Mouse (Mus musculus) heart, adult 8-10 months (tissue): Measurements from ENCODE around the gene Srd5a1. TPM values are rescaled to one million over a fixed set of nuclear protein-coding genes. Genes with fewer than 3 reads are reported as not detected.
"Not testable (repeated sequence)": the region's sequence is repeated elsewhere in the genome, so short reads cannot be mapped to it uniquely, and the experiment has no call there.

ENCODE experiments used
- DNase-seq: peaks from one replicate; pipeline ENCODE4 v3.0.0; 2022; ENCODE audit warnings: low spot score
- total RNA-seq, 4 experiments: library from RNA; stranded (reverse); gene quantifications; 2 replicates each; pipeline ENCODE4 v1.2.4; 2022

Gene Srd5a1
- total RNA-seq, 4 experiments from 2014 or later = 0.38 to 1.8 (median 0.71) TPM

DNA sequence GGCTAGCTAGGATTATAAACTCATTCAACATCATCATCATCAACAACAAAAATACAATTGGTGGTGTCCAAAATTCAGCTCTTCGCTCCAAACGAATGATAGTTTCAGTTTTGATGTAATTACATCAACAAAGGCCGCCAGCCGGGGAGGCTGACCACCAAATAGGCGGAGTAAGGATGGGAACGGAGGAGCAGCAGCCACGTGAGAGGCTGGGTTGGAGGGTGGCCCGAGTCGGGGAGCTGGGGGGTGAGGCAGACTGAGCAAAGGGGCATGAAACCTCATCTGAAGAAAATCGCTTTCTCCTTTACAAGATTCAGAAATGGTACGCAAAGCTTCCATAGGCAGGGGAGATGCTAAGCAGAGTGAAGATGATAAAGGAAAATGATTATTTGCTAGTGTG is 34.6 kb downstream of the Srd5a1 start:
- DNase-seq = no peak

DNA sequence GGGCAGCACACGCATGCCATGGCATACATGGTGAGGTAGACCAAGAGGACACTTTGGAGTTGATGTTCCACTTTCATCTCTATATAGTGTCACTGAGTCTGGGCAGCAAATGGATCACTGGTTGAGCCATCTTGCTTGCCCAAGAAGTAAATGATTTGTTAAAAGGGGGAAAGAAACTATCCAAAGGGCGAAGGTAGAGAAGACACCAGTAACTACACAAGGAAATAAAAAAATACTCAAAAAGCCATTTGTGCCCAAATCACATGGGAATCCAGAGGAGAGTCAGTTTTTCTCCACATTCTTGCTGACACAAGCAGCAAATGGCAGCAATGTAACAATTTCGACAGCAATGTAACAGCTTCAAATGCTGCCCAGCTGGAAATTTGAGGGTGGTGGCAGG is 38.6 kb downstream of the Srd5a1 start:
- no peak for DNase-seq

DNA sequence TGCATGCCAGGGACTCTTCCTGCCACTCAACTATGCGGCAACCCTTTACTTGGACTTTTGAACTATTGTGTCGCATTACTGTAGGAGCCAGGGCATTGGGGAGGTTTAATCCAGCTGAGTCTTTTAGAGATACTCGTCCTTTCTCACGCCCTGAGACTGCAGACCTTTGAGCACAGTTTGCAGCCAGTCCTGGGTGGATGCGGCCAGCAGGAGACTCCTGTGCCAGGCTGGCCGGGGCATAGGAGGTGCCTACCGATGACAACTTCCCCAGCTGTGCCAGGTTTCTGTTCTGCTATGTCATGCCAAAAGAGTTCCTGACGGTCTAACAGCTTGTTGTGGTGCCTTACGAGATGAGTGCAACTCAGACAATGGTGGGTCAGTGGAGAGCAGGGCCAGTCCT is 42.0 kb downstream of the Srd5a1 start:
- peak; percentile 27 for DNase-seq

DNA sequence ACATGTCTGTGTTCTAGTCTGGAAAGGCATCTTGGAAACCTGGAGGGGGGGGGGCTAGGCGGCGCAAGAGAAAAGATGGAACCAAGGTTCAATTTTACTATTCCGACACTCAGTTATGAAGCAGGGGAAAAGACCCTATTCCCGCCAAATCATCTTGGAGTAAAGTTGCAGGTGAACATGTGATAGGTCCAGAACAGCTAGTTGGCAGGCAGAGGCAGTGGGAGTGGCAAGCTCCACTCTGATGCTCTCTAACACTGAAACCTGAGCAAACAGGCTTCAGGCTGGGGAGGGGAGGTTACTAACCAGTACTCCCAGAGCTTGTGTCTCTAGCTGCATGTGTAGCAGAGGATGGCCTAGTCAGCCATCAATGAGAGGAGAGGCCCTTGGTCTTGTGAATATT is 45.8 kb downstream of the Srd5a1 start:
- DNase-seq = not testable (repeated sequence)

DNA sequence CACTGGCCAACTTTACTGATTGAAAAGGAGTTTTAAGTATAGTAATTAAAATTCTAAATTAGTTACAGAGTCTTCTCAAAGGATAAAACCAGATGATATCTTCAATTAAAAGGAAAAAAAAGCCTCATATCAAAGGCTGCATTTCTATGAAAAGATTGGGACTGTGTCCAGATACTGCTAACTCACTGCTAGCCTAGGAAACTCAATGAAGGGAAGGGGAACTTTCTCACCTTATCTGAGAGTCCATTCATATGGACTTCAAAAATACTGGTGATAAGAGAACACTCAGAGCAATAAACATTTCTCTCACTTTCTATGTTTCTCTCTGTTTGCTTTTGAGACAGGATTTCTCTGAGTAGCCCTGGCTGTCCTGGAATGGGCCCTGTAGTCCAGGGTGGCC is 46.7 kb downstream of the Srd5a1 start:
- DNase-seq = no peak

DNA sequence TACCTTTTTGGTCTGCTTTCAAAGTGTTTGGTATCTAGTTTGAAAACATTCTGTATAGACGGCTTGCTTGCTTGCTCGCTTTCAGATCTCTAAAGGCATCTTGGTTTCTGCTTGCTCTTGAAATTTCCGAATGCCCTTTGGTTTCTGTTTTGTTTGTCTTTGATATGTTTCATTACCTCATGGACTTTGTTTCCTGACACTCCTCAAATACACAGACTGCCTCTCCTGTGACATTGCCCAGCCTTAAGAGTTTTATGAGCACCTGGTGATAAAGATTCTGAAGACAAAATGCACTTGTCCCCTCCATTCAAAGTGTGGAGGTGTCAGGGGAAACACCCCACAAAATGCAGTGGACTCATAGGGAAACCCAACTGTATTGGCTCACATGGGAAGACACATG is 47.3 kb downstream of the Srd5a1 start:
- no peak for DNase-seq

DNA sequence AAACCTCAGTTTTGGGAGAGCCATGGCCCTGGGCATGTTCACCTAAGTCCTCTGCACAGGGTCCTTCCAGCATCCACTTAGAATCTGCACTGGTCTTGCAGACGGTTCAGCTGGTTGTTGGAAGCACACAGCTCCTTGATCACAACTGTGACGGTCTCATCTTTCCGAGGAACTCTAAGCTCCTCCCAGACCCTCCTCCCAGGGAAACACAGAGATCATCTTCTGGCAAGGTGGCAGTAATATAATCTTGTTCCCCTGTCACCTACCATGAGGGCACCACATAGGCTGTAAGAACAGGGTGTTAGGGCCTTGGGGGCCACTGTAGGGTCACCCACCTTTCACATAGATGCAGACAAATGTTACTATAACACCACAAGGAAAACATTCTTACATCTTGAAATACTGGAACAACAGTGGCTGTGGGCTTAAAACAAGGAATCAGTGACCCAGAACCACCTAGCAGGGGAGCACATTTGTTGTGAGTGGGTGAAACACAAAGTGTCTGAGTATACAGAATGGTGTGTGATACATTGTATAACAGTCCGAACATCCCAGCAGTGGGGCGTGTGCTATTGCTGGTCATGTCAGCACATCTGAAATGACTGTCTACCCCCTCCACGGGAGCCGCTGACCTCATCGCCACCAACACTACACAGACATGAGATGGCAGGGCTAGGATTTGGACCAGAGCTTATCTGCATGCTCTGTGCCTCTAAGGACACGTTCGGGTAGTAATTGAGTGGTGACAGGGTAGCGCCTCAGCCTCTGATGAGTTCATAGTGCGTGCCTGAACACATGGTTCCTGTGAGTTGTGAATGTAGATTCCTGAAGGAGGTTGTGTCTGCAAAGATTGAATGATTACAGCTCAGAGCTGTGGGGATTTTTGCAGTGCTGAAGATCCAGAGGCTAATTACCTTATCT is 48.3 kb downstream of the Srd5a1 start:
- peak; percentile 60 for DNase-seq

DNA sequence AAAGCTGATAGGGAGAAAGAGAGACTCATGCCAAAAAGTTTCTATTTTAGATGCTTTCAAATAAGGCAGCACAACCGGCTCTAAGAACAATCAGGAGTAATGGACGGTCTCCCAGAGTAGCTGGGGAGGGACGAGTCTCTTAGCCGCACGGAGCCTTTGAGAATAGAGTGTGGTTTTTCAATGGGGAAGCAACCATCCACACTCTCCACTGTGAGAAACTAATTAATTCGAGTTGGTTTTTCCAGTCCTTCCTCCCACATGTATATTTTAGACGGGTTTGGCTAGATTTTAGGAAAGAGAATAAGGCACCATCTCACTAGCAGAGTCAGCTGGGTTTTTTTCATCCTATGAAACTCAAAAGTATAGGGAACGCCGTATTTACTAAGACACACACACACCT is 49.2 kb downstream of the Srd5a1 start:
- no peak for DNase-seq

DNA sequence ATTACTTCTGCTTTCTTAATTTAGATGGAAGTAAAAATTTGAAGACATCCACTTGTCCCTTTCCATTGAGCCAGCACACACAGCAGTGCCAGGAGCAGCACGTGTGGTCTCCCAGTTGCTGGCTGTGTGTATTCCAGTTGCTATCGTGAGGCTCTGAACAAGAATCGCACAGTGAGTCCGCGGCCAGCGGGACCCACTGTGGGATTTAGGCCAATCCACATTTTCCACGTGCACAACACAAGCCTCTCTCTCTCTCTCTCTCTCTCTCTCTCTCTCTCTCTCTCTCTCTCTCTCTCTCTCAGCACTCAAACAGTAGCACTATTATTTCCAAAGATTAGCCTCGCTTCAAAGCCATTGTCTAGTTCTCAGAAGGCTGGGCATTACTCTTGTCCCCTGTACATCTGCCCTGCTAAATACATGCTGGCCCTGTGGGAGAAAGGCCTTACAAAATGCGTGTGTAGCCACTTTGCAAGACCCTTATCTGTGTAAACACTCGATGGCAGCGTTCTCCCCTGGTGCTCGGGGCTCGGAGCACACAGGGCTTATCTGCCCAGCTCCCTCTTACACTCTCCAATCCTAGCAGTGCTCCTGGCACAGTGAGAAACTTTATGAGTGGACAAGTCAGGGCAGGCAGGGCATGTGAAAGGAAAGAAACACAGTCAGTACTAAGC is 51.8 kb downstream of the Srd5a1 start:
- DNase-seq = no peak

DNA sequence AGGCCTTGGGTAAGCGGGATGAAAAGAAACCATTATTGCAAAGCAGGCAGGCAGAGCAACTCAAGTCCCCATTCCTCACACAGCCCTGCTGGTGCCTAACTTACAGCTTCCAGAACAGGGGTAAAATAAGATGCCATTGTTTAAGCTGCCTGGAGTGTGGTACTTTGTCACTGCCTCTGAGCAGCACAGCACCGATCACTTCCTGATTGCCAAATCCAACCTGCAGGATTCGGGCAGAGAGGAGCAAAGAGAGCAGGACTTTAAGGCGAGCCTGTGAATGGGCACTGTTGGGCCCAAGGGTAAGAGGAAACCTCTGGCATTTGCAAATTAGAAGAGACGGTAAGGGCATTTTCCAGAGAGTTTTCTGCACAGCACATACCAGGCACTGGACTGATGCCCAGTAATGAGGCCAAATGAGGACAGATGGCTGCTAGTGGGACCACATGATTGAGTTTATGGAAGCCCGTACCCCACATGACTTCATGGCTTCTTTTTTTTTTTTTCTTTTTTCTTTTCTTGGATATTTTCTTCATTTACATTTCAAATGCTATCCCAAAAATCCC is 53.1 kb downstream of the Srd5a1 start:
- DNase-seq = no peak

DNA sequence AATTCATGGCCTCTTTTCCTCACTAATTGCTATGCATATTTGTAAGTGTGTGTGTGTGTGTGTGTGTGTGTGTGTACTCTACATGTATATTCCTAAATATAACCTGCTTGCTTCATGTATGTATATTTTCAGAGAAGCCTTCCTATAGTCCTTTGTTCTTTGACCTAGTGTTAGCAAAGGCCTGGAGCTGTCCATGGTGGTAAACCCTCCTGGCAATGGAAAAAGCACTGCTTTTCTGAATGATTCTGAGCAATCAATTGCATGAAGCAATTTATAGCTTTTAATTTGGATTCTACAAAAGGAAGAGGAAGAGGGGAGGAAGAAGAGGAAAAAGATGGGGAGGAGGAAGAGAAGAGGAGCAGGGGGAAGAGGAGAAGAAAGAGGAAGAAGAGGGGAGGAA is 54.5 kb downstream of the Srd5a1 start:
- DNase-seq = no peak

DNA sequence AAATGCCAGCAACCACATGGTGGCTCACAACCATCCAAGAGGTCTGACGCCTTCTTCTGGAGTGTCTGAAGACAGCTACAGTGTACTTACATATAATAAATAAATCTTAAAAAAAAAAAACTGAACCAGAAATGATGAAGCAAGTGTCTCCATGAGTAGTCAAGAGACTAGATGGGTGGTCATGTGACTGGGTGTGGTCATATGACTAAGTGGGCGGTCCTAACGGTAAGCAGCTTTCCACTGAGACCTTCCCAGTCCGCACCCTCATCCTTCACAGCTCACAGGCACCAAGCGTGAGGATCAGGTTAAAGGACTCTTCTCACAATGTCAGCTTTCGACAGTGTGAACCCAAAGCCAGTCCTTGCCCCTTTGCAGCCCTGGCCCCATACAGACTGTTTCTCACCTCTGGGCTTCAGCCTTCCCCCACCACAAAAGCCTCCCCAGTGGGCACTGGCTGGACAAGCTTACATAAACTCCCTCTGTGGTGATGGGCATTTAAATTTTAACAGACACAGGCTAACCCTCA is 55.2 kb downstream of the Srd5a1 start:
- DNase-seq = no peak

DNA sequence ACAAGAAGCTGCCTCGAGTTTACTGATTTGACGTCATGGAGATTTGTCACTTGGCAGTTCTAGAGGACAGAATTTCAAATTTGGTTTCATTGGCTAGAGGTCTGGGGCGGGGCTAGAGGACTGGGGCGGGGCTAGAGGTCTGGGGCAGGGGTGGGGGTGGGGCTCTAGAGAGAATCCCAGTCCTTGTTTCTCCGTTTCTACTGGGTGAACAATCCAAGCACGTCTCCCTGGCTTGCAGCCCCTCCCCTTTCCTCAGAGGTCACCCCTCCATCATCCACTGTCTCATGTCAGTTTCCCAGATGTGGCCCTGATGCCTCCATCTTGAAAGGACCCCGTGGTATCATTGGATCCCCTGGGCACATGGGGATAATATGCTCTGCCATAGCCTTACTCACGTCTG is 56.2 kb downstream of the Srd5a1 start:
- DNase-seq = no peak

DNA sequence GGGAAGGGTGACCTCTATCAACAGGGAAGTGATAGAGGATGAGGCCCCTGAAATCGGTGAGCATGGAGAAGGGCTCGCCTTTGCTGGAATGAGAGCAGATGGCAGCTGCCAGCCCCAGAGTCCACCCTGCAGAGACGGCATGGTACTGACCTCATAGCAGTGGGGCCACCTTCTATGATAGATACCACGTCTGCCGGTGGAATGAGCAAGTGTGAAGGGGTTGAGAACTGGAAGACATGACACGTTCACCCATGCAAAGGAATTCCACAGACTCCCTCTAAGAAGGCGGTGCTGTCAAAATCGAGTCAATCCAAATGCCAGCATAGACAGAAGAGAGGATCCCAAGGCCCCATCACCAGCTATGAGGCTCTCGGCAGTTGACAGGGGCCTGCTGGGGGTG is 57.0 kb downstream of the Srd5a1 start:
- DNase-seq = no peak

DNA sequence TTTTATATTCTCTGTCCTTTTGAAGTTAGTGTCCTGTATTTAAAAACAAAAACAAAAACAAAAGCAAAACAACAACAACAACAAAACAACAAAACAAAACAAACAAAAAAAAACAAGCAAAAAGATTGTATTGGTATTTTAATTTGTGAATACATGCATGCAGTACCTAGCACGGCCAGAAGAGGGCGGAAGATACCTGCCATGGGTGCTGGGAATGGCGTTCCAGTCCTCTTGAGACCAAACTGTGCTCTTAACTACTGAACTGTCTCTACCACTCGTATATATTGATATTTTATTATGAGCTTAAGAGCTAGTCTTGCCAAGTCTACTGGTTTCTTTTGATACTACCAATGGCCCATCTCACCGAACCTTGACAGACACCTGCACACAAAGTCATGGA is 58.2 kb downstream of the Srd5a1 start:
- no peak for DNase-seq

DNA sequence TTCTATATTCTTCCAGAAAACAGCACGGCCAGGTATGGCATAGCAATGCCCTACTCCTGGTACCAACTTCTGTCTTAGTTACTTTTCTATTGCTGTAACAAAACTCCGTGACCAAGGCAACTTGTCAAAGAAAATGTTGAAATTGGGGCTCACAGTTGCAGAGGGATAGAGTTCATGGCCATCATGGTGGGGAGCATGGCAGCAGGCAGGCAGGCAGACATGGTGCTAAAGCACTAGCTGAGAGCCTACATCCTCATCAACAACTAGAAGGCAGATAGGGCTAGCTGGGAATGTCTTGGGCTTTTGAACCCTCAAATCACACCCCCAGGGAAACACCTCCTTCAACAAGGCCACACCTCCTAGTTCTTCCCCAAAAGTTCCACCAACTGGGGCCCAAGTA is 60.4 kb downstream of the Srd5a1 start:
- DNase-seq = no peak

DNA sequence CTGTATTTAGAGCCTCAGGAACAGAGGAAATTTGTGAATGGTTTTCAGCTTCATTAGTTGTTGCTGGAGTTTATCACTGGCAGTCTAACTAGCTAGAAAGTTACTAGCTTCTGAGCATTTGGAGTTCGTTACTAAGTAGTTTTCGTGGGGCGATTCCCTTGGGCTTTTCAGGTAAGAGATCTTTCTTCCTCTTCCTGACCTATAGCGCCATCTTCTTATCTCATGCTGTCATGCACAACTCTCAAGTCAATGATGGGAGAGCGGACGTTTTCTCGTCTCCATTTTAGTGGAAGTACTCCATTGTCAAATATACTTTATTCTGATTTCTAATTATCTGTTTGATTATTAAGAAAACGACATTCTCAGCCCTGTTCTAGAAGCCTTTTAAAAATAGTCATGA is 61.3 kb downstream of the Srd5a1 start:
- no peak for DNase-seq

DNA sequence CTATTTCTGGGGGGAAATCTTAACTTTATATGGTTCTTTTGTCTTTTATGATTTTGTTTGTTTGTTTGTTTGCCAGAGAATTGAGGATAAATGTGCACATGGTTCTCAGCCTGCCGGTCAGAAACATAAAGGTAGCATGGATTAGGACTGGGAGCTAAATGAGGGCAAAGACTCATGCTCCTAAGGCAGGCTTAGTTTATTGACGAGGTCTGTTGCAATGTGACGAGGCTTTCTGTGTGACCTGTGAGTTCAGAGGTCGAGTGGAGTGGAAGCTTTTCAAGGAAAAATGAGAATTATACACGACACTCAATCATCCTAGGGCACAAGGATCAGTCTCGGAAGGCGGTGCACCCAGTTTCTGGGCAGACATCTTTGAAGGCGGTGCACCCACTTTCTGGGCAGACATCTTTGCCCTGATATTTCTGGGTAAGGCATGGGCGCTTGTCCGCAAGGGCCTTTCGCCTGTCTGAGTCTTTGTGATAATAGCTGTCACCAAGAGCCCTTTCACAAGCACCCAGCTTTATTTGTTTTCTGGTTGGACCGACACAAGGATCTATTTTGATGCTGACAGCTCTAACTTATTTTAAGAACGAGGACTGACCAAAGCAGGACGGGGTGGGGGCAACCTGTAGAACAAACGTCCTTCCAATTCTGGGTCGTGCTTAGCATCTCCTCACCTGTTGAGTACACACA is 63.6 kb downstream of the Srd5a1 start:
- DNase-seq = no peak

DNA sequence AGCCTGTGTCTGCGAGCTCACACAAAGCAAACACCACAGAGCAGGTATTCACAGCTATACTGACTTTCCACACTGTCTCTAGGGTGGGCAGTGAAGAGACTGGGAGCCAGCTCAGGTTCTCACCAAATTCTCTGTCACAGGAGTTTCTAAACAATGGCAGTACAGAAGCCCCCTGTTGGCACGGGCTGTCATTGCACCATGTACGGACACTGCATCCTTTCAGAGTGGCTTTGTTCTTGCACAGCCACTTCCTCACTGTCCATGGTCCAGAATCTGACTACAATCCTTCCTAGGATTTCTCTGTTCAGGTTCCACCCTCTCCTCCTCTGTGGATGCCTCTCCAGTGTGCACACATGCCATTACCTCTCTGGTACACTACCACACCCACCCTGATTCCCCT is 66.2 kb downstream of the Srd5a1 start:
- DNase-seq = no peak

DNA sequence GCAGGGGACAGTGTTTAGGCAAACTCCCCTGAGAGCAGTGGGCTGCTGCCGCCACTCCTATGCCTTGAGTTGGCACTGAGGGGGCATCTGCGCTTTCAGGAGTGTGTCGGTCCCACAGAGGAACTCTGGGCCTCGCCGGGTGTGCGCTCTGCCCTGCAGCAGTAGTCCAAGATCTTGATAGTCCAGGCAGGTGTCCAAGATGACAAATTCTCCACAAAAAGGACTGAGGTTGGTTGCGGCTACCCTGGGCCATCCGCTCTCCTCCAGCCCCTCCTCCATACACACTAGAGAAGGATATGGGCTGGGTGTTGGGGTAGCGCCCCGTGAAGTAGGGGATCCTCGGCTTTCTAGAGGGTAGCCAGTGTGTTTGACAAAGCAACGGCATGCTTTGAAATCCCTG is 67.6 kb downstream of the Srd5a1 start:
- no peak for DNase-seq

DNA sequence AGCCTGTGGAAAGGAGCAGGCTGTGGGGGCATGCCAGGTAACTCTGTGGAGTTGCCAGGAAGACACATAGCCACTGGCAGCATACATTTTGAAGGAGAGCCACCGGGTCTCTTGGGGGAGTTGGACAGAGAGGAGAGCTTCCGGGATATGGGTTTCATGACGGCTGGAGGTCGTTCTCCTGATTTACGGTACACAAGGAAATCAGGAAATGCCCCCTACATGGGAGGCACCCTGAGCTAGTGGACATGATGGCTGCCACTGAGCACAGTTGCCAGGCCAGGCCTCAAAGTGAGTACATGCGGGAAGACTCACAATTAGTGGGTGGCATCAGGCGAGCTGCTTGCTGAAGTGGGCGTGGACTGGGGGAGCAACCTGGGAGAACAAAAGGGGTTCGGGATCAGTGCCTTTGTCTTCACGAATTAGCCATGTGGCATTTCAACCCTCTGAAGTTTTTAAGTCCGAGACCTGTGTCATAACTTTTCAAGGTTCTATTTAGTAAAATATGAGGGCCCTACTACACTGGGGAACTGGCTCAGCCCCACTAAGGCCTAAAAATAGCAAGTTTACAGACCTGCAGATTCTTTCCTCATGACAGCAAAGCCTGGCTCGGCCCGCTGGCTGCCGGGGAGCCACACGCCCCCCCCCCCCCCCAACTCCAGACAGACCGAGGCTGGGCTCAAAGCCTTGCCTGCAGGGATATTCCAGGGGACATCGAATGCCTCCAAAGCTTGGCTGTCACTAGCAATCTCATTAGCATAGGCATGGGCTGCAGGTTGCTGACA is 68.5 kb downstream of the Srd5a1 start:
- DNase-seq = peak; percentile 46
